Mouse (Mus musculus) limb, embryonic 15.5 days (tissue): ENCODE measurements around the gene Krtap10-4. TPM values are rescaled to one million over a fixed set of nuclear protein-coding genes. Genes with fewer than 3 reads are reported as not detected.
"Not testable (repeated sequence)": the region's sequence is repeated elsewhere in the genome, so short reads cannot be mapped to it uniquely, and the experiment has no call there.

Source experiments
- ATAC-seq: fragments of 200-750 bp; cut with Nextera tagmentation; 2 replicates; pipeline ENCODE4 v1.8.0; 2017; ENCODE audit warnings: low read depth, moderate TSS enrichment; ENCODE audit not compliant: insufficient number of reproducible peaks, low FRiP score, low TSS enrichment
- H3K27ac ChIP-seq: fragments of 300-500 bp; sonication (generic); 2 replicates; pipeline ENCODE4 v1.5.1; 2015; ENCODE audit warnings: moderate library complexity, mild to moderate bottlenecking, inconsistent platforms
- H3K27me3 ChIP-seq: fragments of 300-500 bp; sonication (generic); 2 replicates; pipeline ENCODE4 v1.6.1; 2015; ENCODE audit warnings: inconsistent platforms
- H3K36me3 ChIP-seq: fragments of 300-500 bp; sonication (generic); 2 replicates; pipeline ENCODE4 v1.6.1; 2015; ENCODE audit warnings: inconsistent platforms
- H3K4me1 ChIP-seq: fragments of 300-500 bp; sonication (generic); 2 replicates; pipeline ENCODE4 v1.6.1; 2015; ENCODE audit warnings: inconsistent platforms
- H3K4me2 ChIP-seq: fragments of 300-500 bp; sonication (generic); 2 replicates; pipeline ENCODE4 v1.6.1; 2015; ENCODE audit warnings: mild to moderate bottlenecking, inconsistent platforms
- H3K4me3 ChIP-seq: fragments of 300-500 bp; sonication (generic); 2 replicates; pipeline ENCODE4 v1.5.1; 2015; ENCODE audit warnings: mild to moderate bottlenecking, inconsistent platforms
- H3K9ac ChIP-seq: fragments of 300-500 bp; sonication (generic); 2 replicates; pipeline ENCODE4 v1.6.1; 2015; ENCODE audit warnings: inconsistent platforms
- H3K9me3 ChIP-seq: fragments of 300-500 bp; sonication (generic); 2 replicates; pipeline ENCODE4 v1.6.1; 2016; ENCODE audit warnings: inconsistent platforms
- WGBS: fragments of 180-500 bp; shearing (Covaris S2); methylation state at CpG from one replicate; pipeline ENCODE4 v1.1.7; 2015; 5-methylcytosine and 5-hydroxymethylcytosine counted together
- polyA plus RNA-seq: library from polyadenylated mRNA; unstranded; fragments of >200 nt; fragmentation: Nextera tagmentation; extraction: Ambion mirVana; gene quantifications from 2 replicates; pipeline ENCODE4 v1.2.1, GENCODE M21; 2015

Gene Krtap10-4
- polyA plus RNA-seq, 1 experiment from 2014 or later = not detected

GRCm38 (mm10) chr10:77819203-77819602 is 7.7 kb downstream of the Krtap10-4 start:
- Histone ChIP-seq H3K27me3 (no peaks in the 10 kb centered on the region), H3K36me3 (no peaks in the 10 kb centered on the region), H3K4me2 (no peak overlapping the region), H3K9ac (no peak overlapping the region), H3K27ac (no peak overlapping the region), H3K9me3 (no peaks in the 10 kb centered on the region), H3K4me1 (no peaks in the 10 kb centered on the region), H3K4me3 (no peak overlapping the region)
- ATAC-seq = no peak
- WGBS = 31% methylated on average over 4 of the region's 4 CpGs

- Histone ChIP-seq H3K4me1 (no peaks in the 10 kb centered on the region), H3K27ac (no peak overlapping the region), H3K9me3 (no peaks in the 10 kb centered on the region), H3K4me3 (no peak overlapping the region), H3K4me2 (no peak overlapping the region), H3K27me3 (no peaks in the 10 kb centered on the region), H3K36me3 (no peaks in the 10 kb centered on the region), H3K9ac (no peak overlapping the region)
- peak; percentile 54; the same call in 1 of the 2 replicates for ATAC-seq
- WGBS = 92% methylated on average over 4 of the region's 4 CpGs
Observed at GRCm38 (mm10) chr10:77818523-77818922, 8.4 kb downstream of the Krtap10-4 start.

GRCm38 (mm10) chr10:77815514-77815913 is 11.4 kb downstream of the Krtap10-4 start:
- Histone ChIP-seq H3K9ac (no peak overlapping the region), H3K36me3 (no peaks in the 10 kb centered on the region), H3K27ac (no peak overlapping the region), H3K9me3 (no peaks in the 10 kb centered on the region), H3K4me2 (no peak overlapping the region), H3K27me3 (no peaks in the 10 kb centered on the region), H3K4me1 (no peaks in the 10 kb centered on the region), H3K4me3 (no peak overlapping the region)
- 20% methylated on average over 5 of the region's 5 CpGs for WGBS
- no peak for ATAC-seq

- H3K9me3 ChIP-seq = no peaks in the 10 kb centered on the region
- H3K9ac ChIP-seq = no peak within 1 kb of the TSS
- H3K27ac ChIP-seq = no peak within 1 kb of the TSS
- 46% methylated on average over 4 of the region's 4 CpGs for WGBS
- no peak within 1 kb of the TSS for H3K4me3 ChIP-seq
- no peaks in the 10 kb centered on the region for H3K27me3 ChIP-seq
- H3K4me1 ChIP-seq = no peaks in the 10 kb centered on the region
- no peaks in the 10 kb centered on the region for H3K36me3 ChIP-seq
- H3K4me2 ChIP-seq = no peak within 1 kb of the TSS
- no peak for ATAC-seq
Observed at GRCm38 (mm10) chr10:77814382-77814781, 12.5 kb downstream of the Krtap10-4 start, which contains the start of gene Gm2696. Gene Gm2696 (plus strand): TSS chr10:77814682.

- ATAC-seq = no peak
- 67% methylated on average over 5 of the region's 5 CpGs for WGBS
- H3K27ac ChIP-seq = no peak within 1 kb of the TSS
- no peaks in the 10 kb centered on the region for H3K36me3 ChIP-seq
- no peaks in the 10 kb centered on the region for H3K9me3 ChIP-seq
- no peak within 1 kb of the TSS for H3K9ac ChIP-seq
- no peaks in the 10 kb centered on the region for H3K4me1 ChIP-seq
- H3K27me3 ChIP-seq = no peaks in the 10 kb centered on the region
- H3K4me3 ChIP-seq = no peak within 1 kb of the TSS
- H3K4me2 ChIP-seq = no peak within 1 kb of the TSS
Observed at GRCm38 (mm10) chr10:77811743-77812142, 15.2 kb downstream of the Krtap10-4 start, which contains the start of gene Gm9507. Gene Gm9507 (minus strand): TSS chr10:77811843.

- no peaks in the 10 kb centered on the region for H3K27me3 ChIP-seq
- H3K9ac ChIP-seq = no peak overlapping the region
- H3K27ac ChIP-seq = no peak overlapping the region
- no peak for ATAC-seq
- no peak overlapping the region for H3K4me2 ChIP-seq
- no peaks in the 10 kb centered on the region for H3K9me3 ChIP-seq
- 76% methylated on average over 3 of the region's 3 CpGs for WGBS
- H3K4me3 ChIP-seq = no peak overlapping the region
- H3K36me3 ChIP-seq = no peaks in the 10 kb centered on the region
- H3K4me1 ChIP-seq = no peaks in the 10 kb centered on the region
Observed at GRCm38 (mm10) chr10:77804095-77804494, 22.8 kb downstream of the Krtap10-4 start.

- 42% methylated on average over 8 of the region's 8 CpGs for WGBS
- no peak within 1 kb of the TSS for H3K9ac ChIP-seq
- H3K4me2 ChIP-seq = no peak within 1 kb of the TSS
- no peak within 1 kb of the TSS for H3K27ac ChIP-seq
- no peaks in the 10 kb centered on the region for H3K27me3 ChIP-seq
- no peak within 1 kb of the TSS for H3K4me3 ChIP-seq
- no peaks in the 10 kb centered on the region for H3K9me3 ChIP-seq
- H3K36me3 ChIP-seq = no peaks in the 10 kb centered on the region
- H3K4me1 ChIP-seq = no peaks in the 10 kb centered on the region
- no peak for ATAC-seq
Observed at GRCm38 (mm10) chr10:77798921-77799508, 27.9 kb downstream of the Krtap10-4 start, which contains the start of gene Gm19668. Gene Gm19668 (minus strand): TSS chr10:77799133.

- H3K36me3 ChIP-seq, H3K27ac ChIP-seq, H3K9ac ChIP-seq, H3K4me1 ChIP-seq, H3K4me2 ChIP-seq, ATAC-seq, H3K4me3 ChIP-seq, H3K9me3 ChIP-seq, H3K27me3 ChIP-seq: not testable (repeated sequence)
- WGBS = 43% methylated on average over 3 of the region's 3 CpGs
Observed at GRCm38 (mm10) chr10:77798164-77798920, 28.6 kb downstream of the Krtap10-4 start.

GRCm38 (mm10) chr10:77797677-77798076 is 29.2 kb downstream of the Krtap10-4 start:
- no peaks in the 10 kb centered on the region for H3K4me1 ChIP-seq
- H3K4me2 ChIP-seq = no peak overlapping the region
- H3K9me3 ChIP-seq = no peaks in the 10 kb centered on the region
- no peaks in the 10 kb centered on the region for H3K27me3 ChIP-seq
- H3K36me3 ChIP-seq = no peaks in the 10 kb centered on the region
- no peak overlapping the region for H3K27ac ChIP-seq
- no peak for ATAC-seq
- H3K4me3 ChIP-seq = no peak overlapping the region
- no peak overlapping the region for H3K9ac ChIP-seq
- WGBS = 19% methylated on average over 3 of the region's 3 CpGs

- H3K27me3 ChIP-seq = no peaks in the 10 kb centered on the region
- H3K4me2 ChIP-seq = no peak within 1 kb of the TSS
- H3K9me3 ChIP-seq = no peaks in the 10 kb centered on the region
- ATAC-seq = no peak
- H3K27ac ChIP-seq = no peak within 1 kb of the TSS
- no peak within 1 kb of the TSS for H3K9ac ChIP-seq
- H3K4me3 ChIP-seq = no peak within 1 kb of the TSS
- H3K36me3 ChIP-seq = no peaks in the 10 kb centered on the region
- no peaks in the 10 kb centered on the region for H3K4me1 ChIP-seq
- WGBS = 53% methylated on average over 2 of the region's 2 CpGs
Observed at GRCm38 (mm10) chr10:77794976-77795375, 31.9 kb downstream of the Krtap10-4 start, which contains the start of gene Gm9639. Gene Gm9639 (minus strand): TSS chr10:77795076.

GRCm38 (mm10) chr10:77788621-77789020 is 38.3 kb downstream of the Krtap10-4 start:
- no peak overlapping the region for H3K27ac ChIP-seq
- H3K27me3 ChIP-seq = no peaks in the 10 kb centered on the region
- H3K4me1 ChIP-seq = no peaks in the 10 kb centered on the region
- H3K4me3 ChIP-seq = no peak overlapping the region
- ATAC-seq = no peak
- no peaks in the 10 kb centered on the region for H3K9me3 ChIP-seq
- no peak overlapping the region for H3K4me2 ChIP-seq
- 79% methylated on average over 2 of the region's 2 CpGs for WGBS
- no peaks in the 10 kb centered on the region for H3K36me3 ChIP-seq
- no peak overlapping the region for H3K9ac ChIP-seq

- H3K4me1 ChIP-seq, H3K27me3 ChIP-seq, ATAC-seq, H3K4me2 ChIP-seq, H3K9ac ChIP-seq, H3K4me3 ChIP-seq, H3K27ac ChIP-seq, H3K36me3 ChIP-seq, H3K9me3 ChIP-seq: not testable (repeated sequence)
- 33% methylated on average over 1 of the region's 1 CpGs for WGBS
Observed at GRCm38 (mm10) chr10:77787876-77788275, 39.0 kb downstream of the Krtap10-4 start, which contains the start of gene Gm7137. Gene Gm7137 (minus strand): TSS chr10:77788200.
